Mouse (Mus musculus): ENCODE measurements around the gene Tmem44.
A peak's percentile ranks its signal among the peaks of the same experiment; 100 is the strongest.

Gene Tmem44

GRCm38 (mm10) chr16:30516993-30517392 is 33.6 kb downstream of the Tmem44 start:
- no peak for DNase-seq

GRCm38 (mm10) chr16:30515418-30515817 is 35.2 kb downstream of the Tmem44 start:
- no peak for DNase-seq

- no peak for DNase-seq
Observed at GRCm38 (mm10) chr16:30513050-30514024, 37.3 kb downstream of the Tmem44 start.

GRCm38 (mm10) chr16:30512375-30513049 is 38.1 kb downstream of the Tmem44 start:
- DNase-seq = no peak

GRCm38 (mm10) chr16:30511563-30512340 is 38.9 kb downstream of the Tmem44 start:
- DNase-seq = no peak

GRCm38 (mm10) chr16:30510504-30511451 is 39.9 kb downstream of the Tmem44 start:
- peak; percentile 88 for DNase-seq

GRCm38 (mm10) chr16:30510091-30510490 is 40.6 kb downstream of the Tmem44 start:
- no peak for DNase-seq

GRCm38 (mm10) chr16:30509340-30509739 is 41.3 kb downstream of the Tmem44 start:
- DNase-seq = no peak

- DNase-seq = no peak
Observed at GRCm38 (mm10) chr16:30508738-30509137, 41.9 kb downstream of the Tmem44 start.

- no peak for DNase-seq
Observed at GRCm38 (mm10) chr16:30507120-30507519, 43.5 kb downstream of the Tmem44 start.

- DNase-seq = no peak
Observed at GRCm38 (mm10) chr16:30505311-30506031, 45.2 kb downstream of the Tmem44 start.

GRCm38 (mm10) chr16:30504856-30505255 is 45.8 kb downstream of the Tmem44 start:
- no peak for DNase-seq

GRCm38 (mm10) chr16:30503958-30504357 is 46.7 kb downstream of the Tmem44 start:
- no peak for DNase-seq

- no peak for DNase-seq
Observed at GRCm38 (mm10) chr16:30502221-30502891, 48.3 kb downstream of the Tmem44 start.

- no peak for DNase-seq
Observed at GRCm38 (mm10) chr16:30501621-30502020, 49.0 kb downstream of the Tmem44 start.

GRCm38 (mm10) chr16:30500223-30500622 is 50.4 kb downstream of the Tmem44 start:
- DNase-seq = no peak

GRCm38 (mm10) chr16:30499126-30499857 is 51.4 kb downstream of the Tmem44 start:
- DNase-seq = no peak

GRCm38 (mm10) chr16:30497307-30497706 is 53.3 kb downstream of the Tmem44 start:
- DNase-seq = no peak

GRCm38 (mm10) chr16:30494883-30495282 is 55.8 kb downstream of the Tmem44 start:
- DNase-seq = no peak

GRCm38 (mm10) chr16:30491742-30492141 is 58.9 kb downstream of the Tmem44 start:
- DNase-seq = no peak
